Mouse (Mus musculus) c-Kit-negative CD71-positive TER-119-positive erythroid progenitor cells, embryonic 14.5 days (primary cell): ENCODE data around the gene Tmem51.
"Not testable (repeated sequence)": the region's sequence is repeated elsewhere in the genome, so short reads cannot be mapped to it uniquely, and the experiment has no call there.

Experiments used
- DNase-seq: peaks from one replicate; pipeline ENCODE4 v3.0.0-alpha.2; 2013; ENCODE audit warnings: low read depth, low spot score

Gene Tmem51

DNA sequence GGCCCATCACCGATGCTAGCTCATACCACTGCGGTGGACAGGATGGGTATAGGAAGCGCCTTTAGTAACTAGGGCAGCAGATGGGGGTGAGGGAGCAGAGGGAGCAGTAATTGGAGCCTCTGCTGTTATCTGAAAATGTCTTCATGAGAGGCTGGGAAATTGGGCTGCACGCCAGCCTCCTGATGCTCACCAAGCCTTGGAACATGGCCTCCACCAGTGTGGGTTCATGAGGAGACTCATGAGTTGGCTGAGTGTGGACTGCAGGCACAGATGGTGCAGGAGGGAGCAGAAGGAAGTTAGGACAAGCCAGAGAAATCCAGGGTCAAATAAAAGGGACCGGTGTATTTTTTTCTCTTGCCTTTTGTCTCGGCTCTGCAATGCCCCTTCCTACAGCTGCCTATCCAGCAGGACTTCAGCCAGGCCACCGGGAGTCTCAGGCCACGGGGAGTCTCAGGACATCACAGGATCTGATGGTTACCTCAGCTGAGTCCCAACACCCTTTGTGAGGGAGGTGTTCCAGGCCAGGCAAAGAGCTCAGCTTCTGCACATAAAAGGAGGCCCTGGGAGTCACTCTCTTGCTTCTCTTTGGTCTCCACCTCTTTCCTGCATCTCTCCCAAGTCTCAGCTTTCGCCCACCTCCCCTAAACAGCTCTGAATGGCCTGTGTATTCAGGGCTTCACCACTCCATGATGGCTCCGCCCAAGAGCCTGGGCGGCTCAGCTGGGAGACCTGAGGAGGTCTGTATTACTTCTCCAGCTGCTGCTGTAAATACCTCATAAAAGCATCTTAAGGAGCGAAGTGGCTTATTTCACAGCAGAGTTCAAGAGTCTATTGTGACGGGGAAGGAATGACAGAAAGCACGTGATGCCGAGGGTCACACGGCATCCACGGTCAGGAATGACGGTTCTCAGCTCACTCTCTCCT lies 23.4 kb downstream of the Tmem51 start:
- no peak for DNase-seq

GRCm38 (mm10) chr4:142059841-142060193 lies 24.3 kb downstream of the Tmem51 start:
- DNase-seq = no peak

GRCm38 (mm10) chr4:142059113-142059840 lies 24.8 kb downstream of the Tmem51 start:
- no peak for DNase-seq

DNA sequence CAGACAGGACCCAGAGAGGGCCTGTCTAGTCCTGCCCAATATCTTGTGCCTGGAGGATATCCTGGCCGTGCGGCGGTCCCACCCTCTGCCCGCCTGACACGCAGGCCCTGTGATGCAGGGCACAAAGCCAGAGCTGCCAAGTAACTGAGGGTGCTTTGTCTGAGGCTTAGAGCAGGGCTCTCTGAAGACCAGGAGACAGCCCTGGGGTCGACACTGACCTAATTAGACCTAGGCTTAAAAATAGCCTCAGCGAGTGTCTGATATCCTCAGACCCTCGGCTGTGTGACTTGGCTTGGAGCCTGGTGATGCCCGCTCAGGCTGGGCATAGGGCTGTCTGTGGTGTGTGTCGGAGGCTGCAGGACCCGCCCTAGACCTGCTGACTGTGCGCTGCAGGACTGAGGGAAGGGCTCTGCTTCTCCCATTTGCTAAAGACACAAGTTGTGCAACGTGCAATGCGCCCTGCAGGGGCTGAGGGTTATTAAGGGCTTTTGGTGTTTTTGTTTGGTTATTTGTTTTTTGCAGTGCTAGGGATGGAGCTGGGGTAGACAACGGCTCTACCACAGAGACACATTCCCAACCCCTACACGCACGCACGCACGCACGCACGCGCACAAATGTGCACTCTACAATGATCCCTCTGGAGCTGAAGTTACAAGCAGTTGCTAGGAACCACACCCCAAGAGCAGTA lies 26.4 kb downstream of the Tmem51 start:
- DNase-seq = no peak

DNA sequence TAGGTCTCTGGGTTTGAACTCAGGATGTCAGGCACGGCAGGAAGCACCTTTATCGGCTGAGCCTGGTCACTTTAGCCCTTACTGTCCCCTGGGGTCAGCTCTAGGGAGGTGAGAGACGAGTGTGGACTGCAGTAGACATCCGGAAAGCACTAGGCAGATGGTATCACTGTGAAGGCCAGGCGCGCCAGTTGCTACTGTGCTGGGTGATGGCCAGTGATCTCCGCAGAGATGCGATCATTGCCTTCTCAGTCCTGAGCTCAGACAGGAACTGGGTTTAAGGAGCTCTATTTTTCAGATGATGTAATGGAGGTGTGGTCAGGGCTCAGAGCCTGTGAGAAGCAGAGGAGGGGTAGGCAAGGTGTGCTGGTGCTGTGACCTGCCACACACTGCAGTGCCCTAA lies 28.5 kb downstream of the Tmem51 start:
- DNase-seq = no peak

GRCm38 (mm10) chr4:142054580-142054979 lies 29.5 kb downstream of the Tmem51 start:
- no peak for DNase-seq

DNA sequence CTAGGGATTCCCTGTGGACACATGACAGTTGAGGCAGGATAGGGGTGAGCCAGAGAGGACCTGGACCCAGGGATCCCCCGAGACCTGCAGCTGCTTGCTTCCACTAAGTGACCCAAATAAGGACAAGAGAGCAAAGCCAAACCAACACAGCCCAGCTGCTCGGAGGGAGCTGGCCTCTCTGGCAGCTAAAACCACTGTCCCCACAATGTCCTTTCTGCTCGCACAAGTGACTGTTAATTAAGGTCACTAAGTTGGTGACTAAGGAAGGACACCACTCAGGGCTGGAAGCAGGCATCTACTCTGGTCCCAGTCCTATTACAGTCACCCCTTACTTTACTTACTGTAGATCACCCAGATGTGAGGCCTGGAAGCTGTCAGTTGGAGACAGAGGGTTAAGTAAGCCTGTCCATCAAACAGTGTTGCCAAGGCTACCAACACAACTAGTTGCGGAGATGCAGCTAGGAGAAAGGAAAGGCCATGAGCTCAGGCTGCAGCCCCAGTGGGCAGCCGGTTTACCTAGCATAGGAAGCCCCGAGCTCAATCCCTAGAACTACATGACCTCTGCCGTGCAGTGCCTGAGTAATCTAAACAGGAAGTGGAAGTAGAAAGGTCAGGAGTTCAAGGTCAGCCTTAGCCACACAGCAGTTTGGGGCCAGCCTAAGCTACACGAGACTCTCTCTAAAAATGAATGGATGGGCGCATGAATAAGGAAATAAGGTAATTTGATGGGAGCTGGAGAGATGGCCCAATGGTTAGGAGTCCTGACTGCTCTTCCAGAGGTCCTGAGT lies 30.2 kb downstream of the Tmem51 start:
- no peak for DNase-seq

DNA sequence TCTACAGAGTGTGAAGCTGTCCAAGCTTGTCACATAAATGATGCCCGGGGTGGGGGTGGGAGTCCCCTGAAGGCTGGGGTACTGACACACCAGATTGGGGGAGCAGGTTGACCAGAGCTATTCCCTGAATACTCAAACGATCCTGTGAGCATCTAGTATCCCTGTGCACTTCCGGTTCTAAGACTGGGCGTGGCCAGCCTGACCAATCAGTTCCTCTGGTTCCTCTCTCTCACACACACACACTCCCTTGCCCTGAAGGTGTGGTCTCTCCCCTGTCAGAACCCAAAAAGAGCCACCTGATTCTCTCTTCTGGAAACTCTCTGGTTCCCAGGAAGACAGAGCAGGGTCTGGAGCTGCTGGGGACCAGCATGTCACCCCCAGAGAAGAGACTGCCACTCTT lies 30.8 kb downstream of the Tmem51 start:
- DNase-seq = no peak

GRCm38 (mm10) chr4:142052391-142053132 lies 31.5 kb downstream of the Tmem51 start:
- no peak for DNase-seq

DNA sequence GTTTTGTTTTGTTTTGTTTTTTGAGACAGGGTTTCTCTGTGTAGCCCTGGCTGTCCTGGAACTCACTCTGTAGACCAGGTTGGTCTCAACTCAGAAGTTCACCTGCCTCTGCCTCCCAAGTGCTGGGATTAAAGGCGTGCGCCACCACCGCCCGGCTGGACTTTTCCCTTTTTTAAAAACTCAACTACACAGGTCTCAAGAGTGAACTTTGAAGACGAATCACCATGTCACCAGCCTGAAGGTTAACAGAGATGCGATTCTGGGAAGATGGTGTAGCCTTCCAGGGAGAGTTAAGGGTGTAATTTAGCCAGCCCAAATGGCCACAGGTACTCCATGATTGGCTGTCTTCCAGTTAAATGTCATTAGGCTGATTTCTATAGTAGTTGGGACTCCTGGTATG lies 32.2 kb downstream of the Tmem51 start:
- DNase-seq = not testable (repeated sequence)

- no peak for DNase-seq
Observed at GRCm38 (mm10) chr4:142049963-142050362, 34.1 kb downstream of the Tmem51 start.

GRCm38 (mm10) chr4:142048391-142048790 lies 35.7 kb downstream of the Tmem51 start:
- DNase-seq = no peak

GRCm38 (mm10) chr4:142047005-142047404 lies 37.1 kb downstream of the Tmem51 start:
- no peak for DNase-seq

- DNase-seq = no peak
Observed at GRCm38 (mm10) chr4:142046496-142046895, 37.6 kb downstream of the Tmem51 start.

DNA sequence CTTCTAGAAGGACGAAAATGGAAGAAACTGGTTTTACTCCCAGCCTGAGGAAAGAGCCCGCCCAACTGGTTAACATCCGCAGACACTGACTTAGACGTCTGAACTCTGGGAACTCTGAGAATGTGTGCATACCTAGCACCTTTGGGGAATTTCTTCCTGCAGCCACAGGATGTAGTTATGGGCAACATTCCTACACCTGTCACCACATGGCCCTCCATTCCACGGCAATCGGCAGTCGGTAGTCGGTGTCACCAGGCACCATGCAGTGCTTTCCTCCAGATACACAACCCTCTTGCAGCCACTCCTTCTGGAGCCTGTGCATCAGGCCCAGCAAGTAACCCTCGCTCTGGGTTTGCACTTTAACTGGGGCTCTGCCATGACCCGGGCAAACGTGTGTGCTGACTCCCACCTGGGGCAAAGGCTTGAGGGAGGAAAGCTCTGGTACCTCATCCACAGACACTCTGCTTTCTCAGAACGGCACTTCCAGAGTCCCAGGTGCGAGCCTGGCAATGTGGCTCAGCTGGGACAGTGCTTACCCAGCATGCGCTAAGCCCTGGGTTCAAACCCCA lies 38.4 kb downstream of the Tmem51 start:
- no peak for DNase-seq

GRCm38 (mm10) chr4:142044452-142044851 lies 39.7 kb downstream of the Tmem51 start:
- DNase-seq = no peak

DNA sequence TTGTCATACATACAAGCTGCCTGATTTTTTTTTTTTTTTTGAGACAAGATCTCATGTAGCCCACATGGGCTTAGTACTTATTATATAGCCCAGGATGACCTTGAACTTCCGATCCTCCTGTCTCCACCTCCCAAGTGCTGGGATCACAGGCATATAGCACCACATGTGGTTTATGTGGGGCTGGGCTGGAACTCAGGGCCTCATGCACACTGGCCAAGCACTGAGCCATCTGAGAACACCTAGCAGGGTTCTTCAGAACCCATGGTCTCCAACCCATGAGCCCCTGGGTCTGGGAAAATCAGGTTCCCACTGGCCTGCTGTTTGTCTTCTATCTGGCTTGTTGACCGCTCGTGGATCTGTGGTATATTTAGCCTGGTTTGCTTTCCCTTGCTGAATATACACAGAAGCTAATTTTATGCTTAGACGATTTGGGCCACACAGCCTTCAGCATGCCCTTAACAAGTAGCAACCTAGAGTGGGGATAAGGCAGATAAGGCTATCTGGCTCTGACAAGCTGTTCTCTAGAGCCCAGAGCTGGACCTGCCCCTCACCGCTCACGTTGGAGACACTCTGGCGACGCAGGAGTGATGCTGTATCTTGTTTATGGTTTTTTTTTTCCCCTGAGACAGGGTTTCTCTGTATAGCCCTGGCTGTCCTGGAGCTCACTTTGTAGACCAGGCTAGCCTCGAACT lies 44.3 kb downstream of the Tmem51 start:
- no peak for DNase-seq

DNA sequence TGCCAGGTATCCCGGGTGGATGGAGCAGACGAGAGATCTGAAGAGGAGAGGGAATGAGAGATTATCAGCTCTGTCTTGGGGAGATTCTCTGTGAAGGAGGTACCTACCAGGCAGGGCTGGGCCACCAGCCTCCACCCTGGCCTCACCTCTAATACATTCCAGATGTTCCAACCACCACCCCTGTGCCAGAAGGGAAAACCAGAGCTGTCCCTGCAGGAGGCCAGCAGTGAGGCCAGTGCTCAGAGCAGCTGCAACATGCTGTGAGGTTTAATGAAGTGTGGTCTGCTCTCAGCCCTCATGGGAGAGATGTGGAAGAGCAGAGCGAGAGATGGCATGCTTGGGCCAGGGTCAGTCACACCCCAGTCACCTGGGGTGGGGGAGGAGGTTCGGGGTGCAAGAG lies 46.2 kb downstream of the Tmem51 start:
- no peak for DNase-seq

- DNase-seq = no peak
Observed at GRCm38 (mm10) chr4:142028533-142028932, 55.6 kb downstream of the Tmem51 start.

DNA sequence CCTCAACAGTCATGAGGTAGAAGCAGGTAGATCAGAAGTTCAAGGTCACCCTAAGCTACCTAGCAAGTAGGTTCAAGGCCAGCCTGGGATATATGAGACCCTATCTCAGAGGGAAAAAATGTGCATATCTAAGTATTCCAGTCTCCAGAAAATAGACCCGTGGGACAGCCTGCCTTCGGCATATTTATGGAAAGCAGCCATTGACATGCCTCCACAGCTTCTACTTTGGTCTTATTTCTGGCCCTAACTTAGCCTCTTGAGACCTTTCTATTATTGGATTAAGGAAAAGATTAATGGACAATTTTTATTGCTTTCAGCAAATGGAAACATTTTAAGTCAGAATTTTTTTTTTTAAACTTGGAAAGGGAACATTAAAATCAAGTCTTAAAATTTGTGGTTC lies 57.1 kb downstream of the Tmem51 start:
- DNase-seq = no peak
